Mouse (Mus musculus) kidney, embryonic 14.5 days (tissue): ENCODE data around the gene Samd4. TPM values are rescaled to one million over a fixed set of nuclear protein-coding genes. Genes with fewer than 3 reads are reported as not detected.

Experiments used
- ATAC-seq: fragments of 200-750 bp; cut with Nextera tagmentation; 2 replicates; pipeline ENCODE4 v1.8.0; 2017; ENCODE audit warnings: moderate number of reproducible peaks, mild to moderate bottlenecking, moderate TSS enrichment, moderate library complexity; ENCODE audit not compliant: low FRiP score, low TSS enrichment
- H3K27ac ChIP-seq: fragments of 300-500 bp; sonication (generic); 2 replicates; pipeline ENCODE4 v1.5.1; 2014; ENCODE audit warnings: low read depth, mild to moderate bottlenecking, low read length, moderate library complexity, mixed read lengths
- H3K27me3 ChIP-seq: fragments of 300-500 bp; sonication (generic); 2 replicates; pipeline ENCODE4 v1.6.1; 2014; ENCODE audit warnings: mild to moderate bottlenecking, low read length; ENCODE audit not compliant: control insufficient read depth, insufficient read depth
- H3K36me3 ChIP-seq: fragments of 300-500 bp; sonication (generic); 2 replicates; pipeline ENCODE4 v1.6.1; 2014; ENCODE audit warnings: low read length, mixed read lengths; ENCODE audit not compliant: control insufficient read depth, insufficient read depth
- H3K4me1 ChIP-seq: fragments of 300-500 bp; sonication (generic); 2 replicates; pipeline ENCODE4 v1.6.1; 2014; ENCODE audit warnings: low read length, mixed read lengths; ENCODE audit not compliant: control insufficient read depth, insufficient read depth
- H3K4me2 ChIP-seq: fragments of 300-500 bp; sonication (generic); replicated peaks from 2 replicates; pipeline ENCODE4 v1.6.1; 2014; ENCODE audit warnings: low read depth, mild to moderate bottlenecking, low read length
- H3K4me3 ChIP-seq: fragments of 300-500 bp; sonication (generic); 2 replicates; pipeline ENCODE4 v1.5.1; 2014; ENCODE audit warnings: mild to moderate bottlenecking, low read length
- H3K9ac ChIP-seq: fragments of 300-500 bp; sonication (generic); 2 replicates; pipeline ENCODE4 v1.6.1; 2014; ENCODE audit warnings: low read depth, mild to moderate bottlenecking, low read length, moderate library complexity
- H3K9me3 ChIP-seq: fragments of 300-500 bp; sonication (generic); 2 replicates; pipeline ENCODE4 v1.6.1; 2016; ENCODE audit warnings: low read length; ENCODE audit not compliant: control insufficient read depth
- WGBS: fragments of 180-500 bp; shearing (Covaris S2); extraction: QIAGEN DNeasy Blood & Tissue Kit; methylation state at CpG from one replicate; pipeline ENCODE4 v1.1.7; 2014; 5-methylcytosine and 5-hydroxymethylcytosine counted together
- polyA plus RNA-seq: library from polyadenylated mRNA; unstranded; fragments of >200 nt; fragmentation: Nextera tagmentation; extraction: Ambion mirVana; gene quantifications from 2 replicates; pipeline ENCODE4 v1.2.1, GENCODE M21; 2014

The Samd4 gene
- polyA plus RNA-seq, 1 experiment from 2014 or later = 2.6 TPM

- Histone ChIP-seq H3K4me2 (no peak overlapping the region), H3K27ac (no peak overlapping the region), H3K9me3 (no peaks in the 10 kb centered on the region), H3K4me3 (no peak overlapping the region), H3K27me3 (no peaks in the 10 kb centered on the region), H3K36me3 (no peaks in the 10 kb centered on the region; the same call in 1 of the 2 replicates), H3K9ac (no peak overlapping the region), H3K4me1 (no peaks in the 10 kb centered on the region)
- ATAC-seq = no peak
- WGBS = 85% methylated on average over 3 of the region's 3 CpGs
Observed at GRCm38 (mm10) chr14:47015618-47016017, 133.0 kb downstream of the Samd4 start.

- no peaks in the 10 kb centered on the region; the same call in 1 of the 2 replicates for H3K36me3 ChIP-seq
- H3K9ac ChIP-seq = no peak overlapping the region
- WGBS = 85% methylated on average over 3 of the region's 3 CpGs
- no peaks in the 10 kb centered on the region for H3K27me3 ChIP-seq
- H3K27ac ChIP-seq = no peak overlapping the region
- H3K4me2 ChIP-seq = no peak overlapping the region
- no peaks in the 10 kb centered on the region for H3K9me3 ChIP-seq
- no peak for ATAC-seq
- H3K4me1 ChIP-seq = no peaks in the 10 kb centered on the region
- H3K4me3 ChIP-seq = no peak overlapping the region
Observed at GRCm38 (mm10) chr14:47017658-47018057, 135.0 kb downstream of the Samd4 start.

GRCm38 (mm10) chr14:47020886-47021285 is 138.2 kb downstream of the Samd4 start:
- WGBS = 60% methylated on average over 10 of the region's 10 CpGs
- Histone ChIP-seq H3K27ac (no peak overlapping the region), H3K4me2 (no peak overlapping the region), H3K27me3 (no peaks in the 10 kb centered on the region), H3K36me3 (no peaks in the 10 kb centered on the region; the same call in 1 of the 2 replicates), H3K4me3 (no peak overlapping the region), H3K9ac (no peak overlapping the region), H3K4me1 (no peaks in the 10 kb centered on the region), H3K9me3 (no peaks in the 10 kb centered on the region)
- ATAC-seq = no peak

GRCm38 (mm10) chr14:47023529-47023928 is 140.9 kb downstream of the Samd4 start:
- 74% methylated on average over 9 of the region's 9 CpGs for WGBS
- Histone ChIP-seq H3K9ac (no peak overlapping the region), H3K4me1 (no peaks in the 10 kb centered on the region), H3K9me3 (no peaks in the 10 kb centered on the region), H3K27me3 (no peaks in the 10 kb centered on the region), H3K36me3 (no peaks in the 10 kb centered on the region), H3K27ac (no peak overlapping the region), H3K4me3 (no peak overlapping the region), H3K4me2 (no peak overlapping the region)
- no peak for ATAC-seq

- Histone ChIP-seq H3K9ac (no peak overlapping the region), H3K27me3 (no peaks in the 10 kb centered on the region), H3K4me2 (no peak overlapping the region), H3K36me3 (no peaks in the 10 kb centered on the region), H3K27ac (no peak overlapping the region), H3K4me3 (no peak overlapping the region), H3K4me1 (peaks cover 3% of the 10 kb centered on the region; the same call in 1 of the 2 replicates), H3K9me3 (no peaks in the 10 kb centered on the region)
- WGBS = 74% methylated on average over 6 of the region's 6 CpGs
- ATAC-seq = no peak
Observed at GRCm38 (mm10) chr14:47027431-47028118, 144.9 kb downstream of the Samd4 start.

- 54% methylated on average over 2 of the region's 2 CpGs for WGBS
- H3K4me3 ChIP-seq = no peak overlapping the region
- no peaks in the 10 kb centered on the region for H3K9me3 ChIP-seq
- H3K36me3 ChIP-seq = no peaks in the 10 kb centered on the region
- no peak overlapping the region for H3K9ac ChIP-seq
- ATAC-seq = no peak
- no peak overlapping the region for H3K27ac ChIP-seq
- peaks cover 3% of the 10 kb centered on the region; the same call in 1 of the 2 replicates for H3K4me1 ChIP-seq
- no peaks in the 10 kb centered on the region for H3K27me3 ChIP-seq
- no peak overlapping the region for H3K4me2 ChIP-seq
Observed at GRCm38 (mm10) chr14:47031542-47031941, 148.9 kb downstream of the Samd4 start.

- H3K27me3 ChIP-seq = no peaks in the 10 kb centered on the region
- 50% methylated on average over 4 of the region's 4 CpGs for WGBS
Observed at GRCm38 (mm10) chr14:47032140-47032539, 149.5 kb downstream of the Samd4 start.

GRCm38 (mm10) chr14:47033423-47033822 is 150.8 kb downstream of the Samd4 start:
- H3K9ac ChIP-seq = no peak overlapping the region
- 86% methylated on average over 5 of the region's 5 CpGs for whole genome bisulfite sequencing
- no peak overlapping the region for H3K4me3 ChIP-seq
- H3K27me3 ChIP-seq = no peaks in the 10 kb centered on the region
- H3K4me1 ChIP-seq = peaks cover 3% of the 10 kb centered on the region; the same call in 1 of the 2 replicates
- H3K36me3 ChIP-seq = no peaks in the 10 kb centered on the region
- H3K9me3 ChIP-seq = no peaks in the 10 kb centered on the region
- H3K4me2 ChIP-seq = no peak overlapping the region
- no peak for ATAC-seq
- no peak overlapping the region for H3K27ac ChIP-seq

More at GRCm38 (mm10) chr14:47032140-47032539, 149.5 kb downstream of the Samd4 start:
- Histone ChIP-seq H3K4me3 (no peak overlapping the region), H3K36me3 (no peaks in the 10 kb centered on the region), H3K9ac (no peak overlapping the region), H3K27ac (no peak overlapping the region), H3K4me2 (no peak overlapping the region), H3K9me3 (no peaks in the 10 kb centered on the region), H3K4me1 (peaks cover 3% of the 10 kb centered on the region; the same call in 1 of the 2 replicates)
- no peak for ATAC-seq

GRCm38 (mm10) chr14:47041699-47042098 is 159.0 kb downstream of the Samd4 start:
- WGBS = 89% methylated on average over 3 of the region's 3 CpGs
- H3K27ac ChIP-seq = no peak overlapping the region
- no peaks in the 10 kb centered on the region for H3K4me1 ChIP-seq
- no peak overlapping the region for H3K4me3 ChIP-seq
- no peak overlapping the region for H3K9ac ChIP-seq
- no peaks in the 10 kb centered on the region for H3K9me3 ChIP-seq
- H3K36me3 ChIP-seq = no peaks in the 10 kb centered on the region
- H3K27me3 ChIP-seq = no peaks in the 10 kb centered on the region
- H3K4me2 ChIP-seq = no peak overlapping the region
- ATAC-seq = no peak
